Mouse (Mus musculus): Measurements from ENCODE around the gene Fnbp1.

Gene Fnbp1

GRCm38 (mm10) chr2:31150762-31151161 is 9.0 kb upstream of the Fnbp1 start:
- no peak for DNase-seq (ENCODE audit: low read depth, low spot score)

GRCm38 (mm10) chr2:31147054-31147453 is 5.2 kb upstream of the Fnbp1 start:
- no peak for DNase-seq (ENCODE audit: low read depth, low spot score)

- no peak for DNase-seq (ENCODE audit: low read depth, low spot score)
Observed at GRCm38 (mm10) chr2:31144901-31145300, 3.1 kb upstream of the Fnbp1 start.

- DNase-seq (ENCODE audit: low read depth, low spot score) = no peak
Observed at GRCm38 (mm10) chr2:31143768-31144695, 2.2 kb upstream of the Fnbp1 start.

GRCm38 (mm10) chr2:31143326-31143725 is 1.5 kb upstream of the Fnbp1 start:
- DNase-seq (ENCODE audit: low read depth, low spot score) = no peak

- DNase-seq (ENCODE audit: low read depth, low spot score) = no peak
Observed at GRCm38 (mm10) chr2:31142505-31142904, 697 bp upstream of the Fnbp1 start.

GRCm38 (mm10) chr2:31141074-31141866 is 538 bp downstream of the Fnbp1 start:
- no peak for DNase-seq (ENCODE audit: low read depth, low spot score)

GRCm38 (mm10) chr2:31140772-31141073 is 1.1 kb downstream of the Fnbp1 start:
- DNase-seq (ENCODE audit: low read depth, low spot score) = no peak

- no peak for DNase-seq (ENCODE audit: low read depth, low spot score)
Observed at GRCm38 (mm10) chr2:31139991-31140771, 1.6 kb downstream of the Fnbp1 start.

GRCm38 (mm10) chr2:31139174-31139632 is 2.6 kb downstream of the Fnbp1 start:
- no peak for DNase-seq (ENCODE audit: low read depth, low spot score)

- DNase-seq (ENCODE audit: low read depth, low spot score) = no peak
Observed at GRCm38 (mm10) chr2:31137018-31137590, 4.7 kb downstream of the Fnbp1 start.

GRCm38 (mm10) chr2:31136338-31136737 is 5.5 kb downstream of the Fnbp1 start:
- no peak for DNase-seq (ENCODE audit: low read depth, low spot score)

- DNase-seq (ENCODE audit: low read depth, low spot score) = no peak
Observed at GRCm38 (mm10) chr2:31135512-31135931, 6.3 kb downstream of the Fnbp1 start.

- no peak for DNase-seq (ENCODE audit: low read depth, low spot score)
Observed at GRCm38 (mm10) chr2:31133981-31134380, 7.8 kb downstream of the Fnbp1 start.

- DNase-seq (ENCODE audit: low read depth, low spot score) = no peak
Observed at GRCm38 (mm10) chr2:31132682-31133081, 9.1 kb downstream of the Fnbp1 start.

- DNase-seq (ENCODE audit: low read depth, low spot score) = no peak
Observed at GRCm38 (mm10) chr2:31130815-31131299, 11.0 kb downstream of the Fnbp1 start.

GRCm38 (mm10) chr2:31129742-31130518 is 11.9 kb downstream of the Fnbp1 start:
- DNase-seq (ENCODE audit: low read depth, low spot score) = no peak

- no peak for DNase-seq (ENCODE audit: low read depth, low spot score)
Observed at GRCm38 (mm10) chr2:31127899-31128298, 13.9 kb downstream of the Fnbp1 start.

GRCm38 (mm10) chr2:31127219-31127618 is 14.6 kb downstream of the Fnbp1 start:
- no peak for DNase-seq (ENCODE audit: low read depth, low spot score)

GRCm38 (mm10) chr2:31126048-31126447 is 15.8 kb downstream of the Fnbp1 start:
- no peak for DNase-seq (ENCODE audit: low read depth, low spot score)

- DNase-seq (ENCODE audit: low read depth, low spot score) = no peak
Observed at GRCm38 (mm10) chr2:31125156-31125555, 16.7 kb downstream of the Fnbp1 start.
